Mouse (Mus musculus) bone marrow, adult 2 months (tissue): ENCODE measurements around the gene Shkbp1. TPM values are rescaled to one million over a fixed set of nuclear protein-coding genes. Genes with fewer than 3 reads are reported as not detected.

Experiments
- H3K27ac ChIP-seq: fragments of 200-500 bp; 2 replicates; pipeline ENCODE4 v1.5.1; 2012; ENCODE audit warnings: low read depth, mild to moderate bottlenecking, control low read depth, inconsistent platforms, low read length; ENCODE audit not compliant: control insufficient read depth, poor library complexity, insufficient read depth
- H3K4me1 ChIP-seq: fragments of 200-500 bp; 2 replicates; pipeline ENCODE4 v1.6.1; 2011; ENCODE audit warnings: low read length; ENCODE audit not compliant: control insufficient read depth, insufficient read depth
- H3K4me3 ChIP-seq: fragments of 200-500 bp; replicated peaks from 2 replicates; pipeline ENCODE3; 2011; ENCODE audit warnings: mild to moderate bottlenecking, low read depth, low read length, control low read depth; ENCODE audit not compliant: control insufficient read depth
- CTCF ChIP-seq: fragments of 200-500 bp; IDR thresholded peaks from 2 replicates; pipeline ENCODE4 v1.5.1; 2011; ENCODE audit warnings: low read length, control low read depth; ENCODE audit not compliant: control insufficient read depth, insufficient read depth
- POLR2A ChIP-seq: fragments of 200-500 bp; IDR thresholded peaks from 2 replicates; pipeline ENCODE4 v1.6.1; 2011; ENCODE audit warnings: low read depth, mild to moderate bottlenecking, control low read depth, low read length, borderline replicate concordance; ENCODE audit not compliant: control insufficient read depth
- WGBS: fragments of 180-500 bp; shearing (Covaris S2); methylation state at CpG from one replicate; pipeline ENCODE4 v1.1.7; 2018; 5-methylcytosine and 5-hydroxymethylcytosine counted together
- polyA plus RNA-seq: library from polyadenylated mRNA; stranded (reverse); fragments of >200 nt; gene quantifications from 2 replicates; pipeline ENCODE4 v1.2.4, GENCODE M21; 2011; ENCODE audit warnings: low replicate concordance; ENCODE audit not compliant: missing spikeins, insufficient read depth, insufficient read length

Shkbp1 gene
- polyA plus RNA-seq, 1 experiment: 80.0 TPM

GRCm38 (mm10) chr7:27308821-27309549, 46.8 kb downstream of the Shkbp1 start:
- no peak for TF ChIP-seq POLR2A
- no peak for TF ChIP-seq CTCF
- Histone ChIP-seq H3K4me1 (no peaks in the 10 kb centered on the region; the same call in 1 of the 2 replicates), H3K27ac (no peak overlapping the region), H3K4me3 (no peak overlapping the region)
- 15% methylated on average over 28 of the region's 28 CpGs for WGBS

GRCm38 (mm10) chr7:27307551-27307950, 48.3 kb downstream of the Shkbp1 start:
- WGBS: 75% methylated on average over 9 of the region's 9 CpGs
- H3K4me3 ChIP-seq: no peak overlapping the region
- H3K27ac ChIP-seq: no peak overlapping the region
- H3K4me1 ChIP-seq: no peaks in the 10 kb centered on the region; the same call in 1 of the 2 replicates
- TF ChIP-seq POLR2A (no peak), CTCF (0 out of 2 replicates have a peak, but pooled peaks have one; percentile 7)

- peak; percentile 64; the same call in 1 of the 2 replicates for TF ChIP-seq CTCF
- TF ChIP-seq POLR2A: no peak
- no peak overlapping the region for H3K4me3 ChIP-seq
- 68% methylated on average over 24 of the region's 24 CpGs for WGBS
- H3K27ac ChIP-seq: no peak overlapping the region
- no peaks in the 10 kb centered on the region; the same call in 1 of the 2 replicates for H3K4me1 ChIP-seq
Observed at GRCm38 (mm10) chr7:27306161-27307160, 49.4 kb downstream of the Shkbp1 start.

- H3K4me3 ChIP-seq: no peak overlapping the region
- TF ChIP-seq CTCF (no peak), POLR2A (no peak)
- no peaks in the 10 kb centered on the region for H3K4me1 ChIP-seq
- H3K27ac ChIP-seq: no peak overlapping the region
- 86% methylated on average over 17 of the region's 17 CpGs for WGBS
Observed at GRCm38 (mm10) chr7:27305091-27305730, 50.6 kb downstream of the Shkbp1 start.

- no peak overlapping the region for H3K4me3 ChIP-seq
- no peak overlapping the region for H3K27ac ChIP-seq
- TF ChIP-seq CTCF: peak; percentile 88
- TF ChIP-seq POLR2A: no peak
- WGBS: 9% methylated on average over 11 of the region's 11 CpGs
- H3K4me1 ChIP-seq: no peaks in the 10 kb centered on the region
Observed at GRCm38 (mm10) chr7:27302172-27302571, 53.6 kb downstream of the Shkbp1 start.

- no peaks in the 10 kb centered on the region for H3K4me1 ChIP-seq
- H3K4me3 ChIP-seq: no peak overlapping the region
- TF ChIP-seq POLR2A: no peak
- TF ChIP-seq CTCF: no peak
- no peak overlapping the region for H3K27ac ChIP-seq
- WGBS: 59% methylated on average over 5 of the region's 5 CpGs
Observed at GRCm38 (mm10) chr7:27300801-27301200, 55.0 kb downstream of the Shkbp1 start.

- TF ChIP-seq CTCF (no peak), POLR2A (no peak)
- Histone ChIP-seq H3K27ac (no peak overlapping the region), H3K4me1 (no peaks in the 10 kb centered on the region), H3K4me3 (no peak overlapping the region)
- 73% methylated on average over 4 of the region's 4 CpGs for WGBS
Observed at GRCm38 (mm10) chr7:27300351-27300750, 55.5 kb downstream of the Shkbp1 start.
